In genomic region chr8:49359671-49360070, GRCm38 (mm10) we compare ENCODE assay signal across 22 mouse cellular contexts.
"Had no signal": no experiment of that assay in that cellular context is flagged by ENCODE, and none has a peak within 500 bp of the region (broad histone marks: within the 10 kb centered on the region; RNA-seq: fewer than 3 reads in every experiment).

No protein-coding gene starts in this region.

- H3K4me2 ChIP-seq: heart, embryonic 12.5 days; hindbrain, embryonic 13.5 days; hindbrain, embryonic 15.5 days; kidney, embryonic 15.5 days; limb, embryonic 13.5 days; limb, embryonic 15.5 days; liver, embryonic 12.5 days had no signal

- H3K36me3 ChIP-seq: heart, embryonic 10.5 days; heart, embryonic 12.5 days; hindbrain, embryonic 13.5 days; hindbrain, embryonic 15.5 days; kidney, embryonic 15.5 days; limb, embryonic 13.5 days; limb, embryonic 15.5 days; liver, embryonic 12.5 days had no signal

- H3K9me3 ChIP-seq: heart, embryonic 10.5 days; hindbrain, embryonic 13.5 days; hindbrain, embryonic 15.5 days; kidney, embryonic 15.5 days; limb, embryonic 13.5 days; limb, embryonic 15.5 days; liver, embryonic 12.5 days had no signal

- H3K4me1 ChIP-seq: heart, embryonic 10.5 days; heart, embryonic 12.5 days; hindbrain, embryonic 15.5 days; kidney, embryonic 15.5 days; limb, embryonic 15.5 days; liver, embryonic 12.5 days had no signal

- H3K27me3 ChIP-seq: heart, embryonic 12.5 days; hindbrain, embryonic 13.5 days; hindbrain, embryonic 15.5 days; kidney, embryonic 15.5 days; limb, embryonic 13.5 days; limb, embryonic 15.5 days; liver, embryonic 12.5 days had no signal

- H3K27ac ChIP-seq: heart, embryonic 10.5 days; hindbrain, embryonic 13.5 days; hindbrain, embryonic 15.5 days; hindbrain, postnatal 0 days; kidney, embryonic 15.5 days; kidney, postnatal 0 days; layer of hippocampus, adult 2 months; left cerebral cortex, adult 2 months; limb, embryonic 13.5 days; limb, embryonic 15.5 days; liver, embryonic 12.5 days; liver, embryonic 14.5 days had no signal

- DNase-seq: gastrocnemius, postnatal 14 days; heart, adult 18-20 months; heart, postnatal 10 days; kidney, adult 11 months; kidney, adult 2 months; kidney, adult 9 months; kidney, postnatal 14 days; kidney, postnatal 36 days had no signal

- H3K4me3 ChIP-seq: heart, embryonic 10.5 days; heart, embryonic 12.5 days; hindbrain, embryonic 13.5 days; hindbrain, embryonic 15.5 days; kidney, embryonic 15.5 days; layer of hippocampus, adult 2 months; left cerebral cortex, adult 2 months; limb, embryonic 13.5 days; limb, embryonic 15.5 days; liver, embryonic 12.5 days had no signal

- ATAC-seq: hindbrain, postnatal 0 days; intestine, embryonic 16.5 days; liver, embryonic 12.5 days had no signal

- H3K9ac ChIP-seq: heart, embryonic 12.5 days; hindbrain, embryonic 13.5 days; hindbrain, embryonic 15.5 days; kidney, embryonic 15.5 days; limb, embryonic 13.5 days; limb, embryonic 15.5 days; liver, embryonic 12.5 days; liver, embryonic 14.5 days had no signal
